Mouse (Mus musculus) bone marrow macrophage, adult 2 months (primary cell): Measurements from ENCODE around the gene Samsn1.

Source experiments
- CTCF ChIP-seq: IDR thresholded peaks from 2 replicates; pipeline ENCODE4 v1.5.1; 2012; ENCODE audit warnings: low read depth, mild to moderate bottlenecking, low read length, moderate library complexity
- POLR2A ChIP-seq: IDR thresholded peaks from 2 replicates; pipeline ENCODE4 v1.6.1; 2012; ENCODE audit warnings: mild to moderate bottlenecking, low read depth, low read length, borderline replicate concordance

DNA sequence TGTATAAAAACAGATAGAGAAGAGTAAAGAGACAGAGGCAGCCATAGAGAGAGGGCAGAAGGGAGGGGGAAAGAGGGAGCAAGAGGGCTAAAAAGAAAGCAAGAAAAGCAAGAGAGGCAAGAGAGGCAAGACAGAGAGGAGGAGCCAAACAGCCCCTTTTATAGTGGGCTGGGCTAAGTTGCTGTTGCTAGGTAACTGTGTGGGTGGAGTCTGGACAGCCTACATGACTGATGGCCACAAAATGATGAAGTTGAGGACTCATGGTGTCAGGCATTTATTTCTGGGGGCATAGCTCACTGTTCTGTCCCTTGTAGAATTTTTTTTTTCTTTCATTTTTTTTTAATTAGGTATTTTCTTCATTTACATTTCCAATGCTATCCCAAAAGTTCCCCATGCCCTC is 195.6 kb downstream of the Samsn1 start:
- TF ChIP-seq POLR2A (no peak), CTCF (no peak)
